Mouse (Mus musculus) intestine, embryonic 16.5 days (tissue): ENCODE results near the gene Kidins220. TPM values are rescaled to one million over a fixed set of nuclear protein-coding genes. Genes with fewer than 3 reads are reported as not detected.

ENCODE experiments used
- ATAC-seq: fragments of 200-750 bp; cut with Nextera tagmentation; 2 replicates; pipeline ENCODE4 v1.8.0; 2017; ENCODE audit warnings: moderate TSS enrichment, moderate library complexity
- H3K27ac ChIP-seq: fragments of 300-500 bp; sonication (generic); 2 replicates; pipeline ENCODE4 v1.5.1; 2014; ENCODE audit warnings: mild to moderate bottlenecking, low read length
- H3K27me3 ChIP-seq: fragments of 300-500 bp; sonication (generic); replicated peaks from 2 replicates; pipeline ENCODE4 v1.6.1; 2014; ENCODE audit warnings: low read length, control low read depth, mixed read lengths; ENCODE audit not compliant: control insufficient read depth, insufficient read depth
- H3K36me3 ChIP-seq: fragments of 300-500 bp; sonication (generic); 2 replicates; pipeline ENCODE4 v1.6.1; 2014; ENCODE audit warnings: low read length, control low read depth; ENCODE audit not compliant: control insufficient read depth, insufficient read depth
- H3K4me1 ChIP-seq: fragments of 300-500 bp; sonication (generic); 2 replicates; pipeline ENCODE4 v1.6.1; 2014; ENCODE audit warnings: low read length, control low read depth, mixed read lengths; ENCODE audit not compliant: control insufficient read depth, insufficient read depth
- H3K4me2 ChIP-seq: fragments of 300-500 bp; sonication (generic); 2 replicates; pipeline ENCODE4 v1.6.1; 2014; ENCODE audit warnings: low read depth, low read length, control low read depth
- H3K4me3 ChIP-seq: fragments of 300-500 bp; sonication (generic); 2 replicates; pipeline ENCODE4 v1.5.1; 2014; ENCODE audit warnings: mild to moderate bottlenecking, low read length
- H3K9ac ChIP-seq: fragments of 300-500 bp; sonication (generic); 2 replicates; pipeline ENCODE4 v1.6.1; 2014; ENCODE audit warnings: low read depth, low read length
- H3K9me3 ChIP-seq: fragments of 300-500 bp; sonication (generic); 2 replicates; pipeline ENCODE4 v1.6.1; 2016; ENCODE audit warnings: low read length, control low read depth; ENCODE audit not compliant: control insufficient read depth
- WGBS: fragments of 180-500 bp; shearing (Covaris S2); extraction: QIAGEN DNeasy Blood & Tissue Kit; methylation state at CpG from one replicate; pipeline ENCODE4 v1.1.7; 2014; 5-methylcytosine and 5-hydroxymethylcytosine counted together
- polyA plus RNA-seq: library from polyadenylated mRNA; unstranded; fragments of >200 nt; fragmentation: Nextera tagmentation; extraction: Ambion mirVana; gene quantifications from 2 replicates; pipeline ENCODE4 v1.2.1, GENCODE M21; 2015

Gene Kidins220
- 19.1 and 21.6 TPM in 2 replicates for polyA plus RNA-seq

- 12% methylated on average over 29 of the region's 29 CpGs for WGBS
- peak; percentile 92 for ATAC-seq
- Histone ChIP-seq H3K4me1 (peaks cover 5% of the 10 kb centered on the region), H3K4me3 (peak within 1 kb of the TSS; percentile 83), H3K9me3 (no peaks in the 10 kb centered on the region), H3K27ac (peak within 1 kb of the TSS; percentile 92), H3K4me2 (peak within 1 kb of the TSS; percentile 54), H3K36me3 (no peaks in the 10 kb centered on the region), H3K9ac (peak within 1 kb of the TSS; percentile 83), H3K27me3 (no peaks in the 10 kb centered on the region)
These were observed at the start of gene Kidins220 for GRCm38 (mm10) chr12:24974446-24975114. TSS of gene Kidins220 (plus strand) at chr12:24974925.

- Histone ChIP-seq H3K4me1 (peaks cover 6% of the 10 kb centered on the region; the same call in 1 of the 2 replicates), H3K9ac (no peak overlapping the region), H3K9me3 (no peaks in the 10 kb centered on the region), H3K4me2 (no peak overlapping the region), H3K36me3 (no peaks in the 10 kb centered on the region), H3K27me3 (no peaks in the 10 kb centered on the region), H3K27ac (no peak overlapping the region), H3K4me3 (no peak overlapping the region)
- no peak for ATAC-seq
- WGBS: 79% methylated on average over 5 of the region's 5 CpGs
These were observed 49.4 kb upstream of the Kidins220 start for GRCm38 (mm10) chr12:24925276-24925675.

GRCm38 (mm10) chr12:24925684-24926083 lies 49.0 kb upstream of the Kidins220 start:
- WGBS: 64% methylated on average over 4 of the region's 4 CpGs

GRCm38 (mm10) chr12:24928051-24928748 lies 46.5 kb upstream of the Kidins220 start:
- peak; percentile 59 for ATAC-seq
- Histone ChIP-seq H3K27me3 (no peaks in the 10 kb centered on the region), H3K4me3 (no peak overlapping the region), H3K9me3 (no peaks in the 10 kb centered on the region), H3K27ac (no peak overlapping the region), H3K9ac (no peak overlapping the region), H3K4me2 (no peak overlapping the region), H3K36me3 (no peaks in the 10 kb centered on the region), H3K4me1 (peaks cover 6% of the 10 kb centered on the region; the same call in 1 of the 2 replicates)
- WGBS: 58% methylated on average over 18 of the region's 18 CpGs

More at GRCm38 (mm10) chr12:24925684-24926083, 49.0 kb upstream of the Kidins220 start:
- no peaks in the 10 kb centered on the region for H3K27me3 ChIP-seq
- no peaks in the 10 kb centered on the region for H3K9me3 ChIP-seq
- no peak overlapping the region for H3K9ac ChIP-seq
- no peak for ATAC-seq
- H3K36me3 ChIP-seq: no peaks in the 10 kb centered on the region
- no peak overlapping the region for H3K27ac ChIP-seq
- H3K4me3 ChIP-seq: no peak overlapping the region
- H3K4me2 ChIP-seq: no peak overlapping the region
- peaks cover 6% of the 10 kb centered on the region; the same call in 1 of the 2 replicates for H3K4me1 ChIP-seq

- no peak; the same call in 1 of the 2 replicates for ATAC-seq
- Histone ChIP-seq H3K9me3 (no peaks in the 10 kb centered on the region), H3K27ac (no peak overlapping the region), H3K36me3 (no peaks in the 10 kb centered on the region), H3K4me2 (no peak overlapping the region), H3K4me3 (no peak overlapping the region), H3K4me1 (peaks cover 6% of the 10 kb centered on the region; the same call in 1 of the 2 replicates), H3K27me3 (no peaks in the 10 kb centered on the region), H3K9ac (no peak overlapping the region)
- WGBS: 78% methylated on average over 7 of the region's 7 CpGs
These were observed 45.7 kb upstream of the Kidins220 start for GRCm38 (mm10) chr12:24929043-24929442.

GRCm38 (mm10) chr12:24930760-24931159 lies 44.0 kb upstream of the Kidins220 start:
- H3K9ac ChIP-seq: no peak overlapping the region
- H3K4me1 ChIP-seq: peaks cover 6% of the 10 kb centered on the region; the same call in 1 of the 2 replicates
- no peak overlapping the region for H3K27ac ChIP-seq
- WGBS: 59% methylated on average over 3 of the region's 3 CpGs
- no peaks in the 10 kb centered on the region for H3K27me3 ChIP-seq
- H3K9me3 ChIP-seq: no peaks in the 10 kb centered on the region
- H3K4me2 ChIP-seq: no peak overlapping the region
- ATAC-seq: no peak
- H3K4me3 ChIP-seq: no peak overlapping the region
- no peaks in the 10 kb centered on the region for H3K36me3 ChIP-seq

- no peak overlapping the region for H3K27ac ChIP-seq
- no peak overlapping the region for H3K4me3 ChIP-seq
- no peak overlapping the region for H3K4me2 ChIP-seq
- ATAC-seq: no peak
- H3K4me1 ChIP-seq: peaks cover 6% of the 10 kb centered on the region; the same call in 1 of the 2 replicates
- WGBS: 74% methylated on average over 6 of the region's 6 CpGs
- no peaks in the 10 kb centered on the region for H3K27me3 ChIP-seq
- H3K9me3 ChIP-seq: no peaks in the 10 kb centered on the region
- H3K36me3 ChIP-seq: no peaks in the 10 kb centered on the region
- H3K9ac ChIP-seq: no peak overlapping the region
These were observed 42.6 kb upstream of the Kidins220 start for GRCm38 (mm10) chr12:24932120-24932519.

- Histone ChIP-seq H3K36me3 (no peaks in the 10 kb centered on the region), H3K9me3 (no peaks in the 10 kb centered on the region), H3K4me1 (peaks cover 2% of the 10 kb centered on the region; the same call in 1 of the 2 replicates), H3K4me2 (no peak overlapping the region), H3K27me3 (no peaks in the 10 kb centered on the region), H3K4me3 (no peak overlapping the region), H3K27ac (no peak overlapping the region), H3K9ac (no peak overlapping the region)
- WGBS: 100% methylated on average over 1 of the region's 1 CpGs
- ATAC-seq: no peak
These were observed 41.4 kb upstream of the Kidins220 start for GRCm38 (mm10) chr12:24933206-24933775.

GRCm38 (mm10) chr12:24933996-24934395 lies 40.7 kb upstream of the Kidins220 start:
- WGBS: 90% methylated on average over 3 of the region's 3 CpGs
- no peaks in the 10 kb centered on the region for H3K4me1 ChIP-seq
- H3K27me3 ChIP-seq: no peaks in the 10 kb centered on the region
- H3K9ac ChIP-seq: no peak overlapping the region
- no peak for ATAC-seq
- H3K9me3 ChIP-seq: no peaks in the 10 kb centered on the region
- no peak overlapping the region for H3K4me2 ChIP-seq
- no peak overlapping the region for H3K27ac ChIP-seq
- H3K36me3 ChIP-seq: no peaks in the 10 kb centered on the region
- no peak overlapping the region for H3K4me3 ChIP-seq
